Mouse (Mus musculus): ENCODE data around the gene Gm14226. TPM values are rescaled to one million over a fixed set of nuclear protein-coding genes. Genes with fewer than 3 reads are reported as not detected.
"Not testable (repeated sequence)": the region's sequence is repeated elsewhere in the genome, so short reads cannot be mapped to it uniquely, and the experiment has no call there.

Gene Gm14226
- polyA plus RNA-seq, 1 experiment from 2014 or later = not detected

GRCm38 (mm10) chr2:155011086-155011656 lies 6.9 kb upstream of the Gm14226 start:
- Histone ChIP-seq H3K36me3 (ENCODE audit: control insufficient read depth, insufficient read depth, low read length) (no peaks in the 10 kb centered on the region), H3K4me3 (ENCODE audit: low read depth, low read length) (no peak overlapping the region), H3K27ac (ENCODE audit: low read depth, low read length) (no peak overlapping the region), H3K9me3 (replicated peaks; ENCODE audit: control insufficient read depth, low read length) (no peaks in the 10 kb centered on the region), H3K4me2 (ENCODE audit: low read length) (no peak overlapping the region), H3K9ac (ENCODE audit: low read length) (no peak overlapping the region), H3K27me3 (replicated peaks; ENCODE audit: control insufficient read depth, insufficient read depth, low read length) (no peaks in the 10 kb centered on the region), H3K4me1 (ENCODE audit: control insufficient read depth, insufficient read depth, low read length) (no peaks in the 10 kb centered on the region)
- ATAC-seq (no peak), DNase-seq (ENCODE audit: low spot score) (no peak)
- 52% methylated on average over 3 of the region's 3 CpGs for WGBS

- H3K4me2 ChIP-seq (ENCODE audit: low read length) = no peak overlapping the region
- no peak overlapping the region for H3K9ac ChIP-seq (ENCODE audit: low read length)
- no peaks in the 10 kb centered on the region for H3K36me3 ChIP-seq (ENCODE audit: control insufficient read depth, insufficient read depth, low read length)
- no peaks in the 10 kb centered on the region for H3K4me1 ChIP-seq (ENCODE audit: control insufficient read depth, insufficient read depth, low read length)
- no peak overlapping the region for H3K4me3 ChIP-seq (ENCODE audit: low read depth, low read length)
- WGBS = 70% methylated on average over 6 of the region's 6 CpGs
- no peaks in the 10 kb centered on the region for H3K9me3 ChIP-seq (replicated peaks; ENCODE audit: control insufficient read depth, low read length)
- no peaks in the 10 kb centered on the region for H3K27me3 ChIP-seq (replicated peaks; ENCODE audit: control insufficient read depth, insufficient read depth, low read length)
- DNase-seq (ENCODE audit: low spot score) (no peak), ATAC-seq (no peak)
- no peak overlapping the region for H3K27ac ChIP-seq (ENCODE audit: low read depth, low read length)
Observed at GRCm38 (mm10) chr2:155012991-155013390, 5.1 kb upstream of the Gm14226 start.

GRCm38 (mm10) chr2:155016751-155017150 lies 1.3 kb upstream of the Gm14226 start:
- ATAC-seq; H3K4me2 ChIP-seq (ENCODE audit: low read length); H3K9ac ChIP-seq (ENCODE audit: low read length); H3K4me1 ChIP-seq (ENCODE audit: control insufficient read depth, insufficient read depth, low read length); H3K36me3 ChIP-seq (ENCODE audit: control insufficient read depth, insufficient read depth, low read length); H3K4me3 ChIP-seq (ENCODE audit: low read depth, low read length); H3K9me3 ChIP-seq (replicated peaks; ENCODE audit: control insufficient read depth, low read length); H3K27me3 ChIP-seq (replicated peaks; ENCODE audit: control insufficient read depth, insufficient read depth, low read length); DNase-seq (ENCODE audit: low spot score); H3K27ac ChIP-seq (ENCODE audit: low read depth, low read length): not testable (repeated sequence)
- 28% methylated on average over 6 of the region's 9 CpGs for WGBS

- ATAC-seq (peak; percentile 96), DNase-seq (ENCODE audit: low spot score) (peak; percentile 91)
- Histone ChIP-seq H3K4me2 (ENCODE audit: low read length) (peak overlapping the region; percentile 62), H3K9ac (ENCODE audit: low read length) (peak overlapping the region; percentile 66), H3K27ac (ENCODE audit: low read depth, low read length) (peak overlapping the region; percentile 84), H3K4me3 (ENCODE audit: low read depth, low read length) (peak overlapping the region; percentile 30), H3K4me1 (ENCODE audit: control insufficient read depth, insufficient read depth, low read length) (peaks cover 6% of the 10 kb centered on the region; the same call in 1 of the 2 replicates), H3K27me3 (replicated peaks; ENCODE audit: control insufficient read depth, insufficient read depth, low read length) (no peaks in the 10 kb centered on the region), H3K36me3 (ENCODE audit: control insufficient read depth, insufficient read depth, low read length) (no peaks in the 10 kb centered on the region), H3K9me3 (replicated peaks; ENCODE audit: control insufficient read depth, low read length) (no peaks in the 10 kb centered on the region)
- WGBS = under 1% methylated on average over 38 of the region's 38 CpGs
Observed at GRCm38 (mm10) chr2:155018762-155019641, 936 bp downstream of the Gm14226 start.

GRCm38 (mm10) chr2:155019673-155020072 lies 1.6 kb downstream of the Gm14226 start:
- ATAC-seq = peak; percentile 88
- WGBS = under 1% methylated on average over 22 of the region's 22 CpGs

GRCm38 (mm10) chr2:155020247-155020826 lies 2.3 kb downstream of the Gm14226 start:
- Histone ChIP-seq H3K4me2 (ENCODE audit: low read length) (peak overlapping the region; percentile 62), H3K27ac (ENCODE audit: low read depth, low read length) (peak overlapping the region; percentile 84; the same call in 1 of the 2 replicates)
- H3K9ac ChIP-seq (ENCODE audit: low read length); H3K4me3 ChIP-seq (ENCODE audit: low read depth, low read length); H3K9me3 ChIP-seq (replicated peaks; ENCODE audit: control insufficient read depth, low read length); DNase-seq (ENCODE audit: low spot score); H3K36me3 ChIP-seq (ENCODE audit: control insufficient read depth, insufficient read depth, low read length); H3K27me3 ChIP-seq (replicated peaks; ENCODE audit: control insufficient read depth, insufficient read depth, low read length); ATAC-seq; H3K4me1 ChIP-seq (ENCODE audit: control insufficient read depth, insufficient read depth, low read length): not testable (repeated sequence)
- 21% methylated on average over 20 of the region's 20 CpGs for WGBS

More at GRCm38 (mm10) chr2:155019673-155020072, 1.6 kb downstream of the Gm14226 start:
- H3K9me3 ChIP-seq (replicated peaks; ENCODE audit: control insufficient read depth, low read length) = no peaks in the 10 kb centered on the region
- peak overlapping the region; percentile 84 for H3K27ac ChIP-seq (ENCODE audit: low read depth, low read length)
- H3K4me1 ChIP-seq (ENCODE audit: control insufficient read depth, insufficient read depth, low read length) = peaks cover 6% of the 10 kb centered on the region; the same call in 1 of the 2 replicates
- peak overlapping the region; percentile 66 for H3K9ac ChIP-seq (ENCODE audit: low read length)
- H3K27me3 ChIP-seq (replicated peaks; ENCODE audit: control insufficient read depth, insufficient read depth, low read length) = no peaks in the 10 kb centered on the region
- no peaks in the 10 kb centered on the region for H3K36me3 ChIP-seq (ENCODE audit: control insufficient read depth, insufficient read depth, low read length)
- DNase-seq (ENCODE audit: low spot score) = peak; percentile 97
- peak overlapping the region; percentile 62 for H3K4me2 ChIP-seq (ENCODE audit: low read length)
- peak overlapping the region; percentile 30 for H3K4me3 ChIP-seq (ENCODE audit: low read depth, low read length)

- DNase-seq (ENCODE audit: low spot score) (no peak), ATAC-seq (no peak)
- WGBS = 77% methylated on average over 7 of the region's 7 CpGs
- Histone ChIP-seq H3K4me2 (ENCODE audit: low read length) (no peak overlapping the region), H3K9ac (ENCODE audit: low read length) (no peak overlapping the region), H3K27ac (ENCODE audit: low read depth, low read length) (no peak overlapping the region), H3K27me3 (replicated peaks; ENCODE audit: control insufficient read depth, insufficient read depth, low read length) (no peaks in the 10 kb centered on the region), H3K4me3 (ENCODE audit: low read depth, low read length) (no peak overlapping the region), H3K4me1 (ENCODE audit: control insufficient read depth, insufficient read depth, low read length) (no peaks in the 10 kb centered on the region), H3K9me3 (replicated peaks; ENCODE audit: control insufficient read depth, low read length) (no peaks in the 10 kb centered on the region), H3K36me3 (ENCODE audit: control insufficient read depth, insufficient read depth, low read length) (no peaks in the 10 kb centered on the region)
Observed at GRCm38 (mm10) chr2:155030831-155031230, 12.8 kb downstream of the Gm14226 start.

- Histone ChIP-seq H3K27me3 (replicated peaks; ENCODE audit: control insufficient read depth, insufficient read depth, low read length) (no peaks in the 10 kb centered on the region), H3K4me1 (ENCODE audit: control insufficient read depth, insufficient read depth, low read length) (no peaks in the 10 kb centered on the region), H3K27ac (ENCODE audit: low read depth, low read length) (no peak overlapping the region), H3K4me2 (ENCODE audit: low read length) (no peak overlapping the region), H3K4me3 (ENCODE audit: low read depth, low read length) (no peak overlapping the region), H3K9ac (ENCODE audit: low read length) (no peak overlapping the region), H3K9me3 (replicated peaks; ENCODE audit: control insufficient read depth, low read length) (no peaks in the 10 kb centered on the region), H3K36me3 (ENCODE audit: control insufficient read depth, insufficient read depth, low read length) (no peaks in the 10 kb centered on the region)
- DNase-seq (ENCODE audit: low spot score) (peak; percentile 11), ATAC-seq (no peak)
- 41% methylated on average over 19 of the region's 19 CpGs for WGBS
Observed at GRCm38 (mm10) chr2:155032938-155033710, 15.1 kb downstream of the Gm14226 start.

Measured in forebrain, embryonic 14.5 days (tissue).